10 mouse cellular contexts compared by ENCODE assay signal in genomic region chr5:114065161-114065560, GRCm38 (mm10). TPM values are rescaled to one million over a fixed set of nuclear protein-coding genes. Genes with fewer than 3 reads are reported as not detected.
DNase-seq lines count a peak whose midpoint lies in the region; ATAC-seq and TF ChIP-seq lines count a peak whose summit lies in the region.
"Had no signal": no experiment of that assay in that cellular context is flagged by ENCODE, and none has a peak within 500 bp of the region (broad histone marks: within the 10 kb centered on the region; RNA-seq: fewer than 3 reads in every experiment).

Gene Usp30, plus strand, starts transcription at chr5:114065461.

- no peak for ATAC-seq in intestine, embryonic 14.5 days (replicated peaks; ENCODE audit: low FRiP score, low TSS enrichment, low read depth)
- no peak for ATAC-seq in intestine, embryonic 16.5 days
- ATAC-seq in Patski, result no peak
- no peak for ATAC-seq in forebrain, embryonic 15.5 days (replicated peaks)
- ATAC-seq in limb, embryonic 13.5 days (ENCODE audit: low FRiP score, low read depth), result no peak

- H3K9me3 ChIP-seq in intestine, embryonic 14.5 days (ENCODE audit: control insufficient read depth, low read length), result no peaks in the 10 kb centered on the region
- no peaks in the 10 kb centered on the region for H3K9me3 ChIP-seq in intestine, embryonic 16.5 days (ENCODE audit: control insufficient read depth, low read length)
- H3K9me3 ChIP-seq in forebrain, embryonic 15.5 days, result no peaks in the 10 kb centered on the region
- H3K9me3 ChIP-seq in limb, embryonic 13.5 days, result no peaks in the 10 kb centered on the region
- H3K9me3 ChIP-seq: G1E; heart, embryonic 13.5 days had no signal

- H3K9ac ChIP-seq in intestine, embryonic 14.5 days (ENCODE audit: low read length), result no peak within 1 kb of the TSS
- H3K9ac ChIP-seq in intestine, embryonic 16.5 days (ENCODE audit: low read depth, low read length), result no peak within 1 kb of the TSS
- H3K9ac ChIP-seq in forebrain, embryonic 15.5 days (replicated peaks), result no peak within 1 kb of the TSS
- H3K9ac ChIP-seq in limb, embryonic 13.5 days, result no peak within 1 kb of the TSS
- H3K9ac ChIP-seq: heart, embryonic 13.5 days had no signal

- POLR2A ChIA-PET in Patski (lab: Charles Lee), result no interaction called here

- intact Hi-C loops in gastrocnemius, postnatal 14 days (cut with DNase I; ENCODE audit: low total_unique reads), result no loop called here

- no peak for DNase-seq in intestine, embryonic 14.5 days (ENCODE audit: low spot score)
- DNase-seq in Patski (ENCODE audit: low read depth, low spot score), result no peak
- DNase-seq in frontal cortex, postnatal 36 days (ENCODE audit: low spot score in 2 of 2), result no peak
- DNase-seq in gastrocnemius, postnatal 14 days, result no peak
- DNase-seq in T-cell, adult 2 months (ENCODE audit: low spot score), result no peak

- H3K4me1 ChIP-seq in intestine, embryonic 14.5 days (replicated peaks; ENCODE audit: control insufficient read depth, insufficient read depth, low read length), result no peaks in the 10 kb centered on the region
- H3K4me1 ChIP-seq in intestine, embryonic 16.5 days (ENCODE audit: control insufficient read depth, insufficient read depth, low read length), result no peaks in the 10 kb centered on the region
- no peaks in the 10 kb centered on the region for H3K4me1 ChIP-seq in forebrain, embryonic 15.5 days
- no peaks in the 10 kb centered on the region for H3K4me1 ChIP-seq in limb, embryonic 13.5 days
- H3K4me1 ChIP-seq: heart, embryonic 13.5 days had no signal

- no peaks in the 10 kb centered on the region for H3K36me3 ChIP-seq in intestine, embryonic 14.5 days (ENCODE audit: control insufficient read depth, insufficient read depth, low read length)
- no peaks in the 10 kb centered on the region for H3K36me3 ChIP-seq in intestine, embryonic 16.5 days (ENCODE audit: control insufficient read depth, insufficient read depth, low read length)
- peaks cover 16% of the 10 kb centered on the region for H3K36me3 ChIP-seq in forebrain, embryonic 15.5 days
- no peaks in the 10 kb centered on the region for H3K36me3 ChIP-seq in limb, embryonic 13.5 days
- H3K36me3 ChIP-seq: G1E; heart, embryonic 13.5 days had no signal

- CTCF ChIA-PET in Patski (lab: Charles Lee), result interaction anchor here (1.3 kb wide), 1 partner anchor 13 kb away, joined by 3 read pairs; no protein-coding TSS in a partner anchor

- no peak within 1 kb of the TSS for H3K4me2 ChIP-seq in intestine, embryonic 14.5 days (ENCODE audit: low read length)
- no peak within 1 kb of the TSS for H3K4me2 ChIP-seq in intestine, embryonic 16.5 days (ENCODE audit: low read depth, low read length)
- H3K4me2 ChIP-seq in forebrain, embryonic 15.5 days (replicated peaks), result no peak within 1 kb of the TSS
- H3K4me2 ChIP-seq in limb, embryonic 13.5 days (replicated peaks), result no peak within 1 kb of the TSS
- H3K4me2 ChIP-seq: heart, embryonic 13.5 days had no signal

- WGBS in intestine, embryonic 14.5 days, result 93% methylated on average over 6 of the region's 6 CpGs
- 91% methylated on average over 6 of the region's 6 CpGs for WGBS in intestine, embryonic 16.5 days
- 94% methylated on average over 6 of the region's 6 CpGs for WGBS in forebrain, embryonic 15.5 days
- 94% methylated on average over 6 of the region's 6 CpGs for WGBS in limb, embryonic 13.5 days

- no peak within 1 kb of the TSS for H3K27ac ChIP-seq in intestine, embryonic 14.5 days (ENCODE audit: low read depth)
- no peak within 1 kb of the TSS for H3K27ac ChIP-seq in intestine, embryonic 16.5 days (ENCODE audit: low read length)
- no peak within 1 kb of the TSS for H3K27ac ChIP-seq in forebrain, embryonic 15.5 days (replicated peaks)
- H3K27ac ChIP-seq in limb, embryonic 13.5 days, result no peak within 1 kb of the TSS
- H3K27ac ChIP-seq: heart, embryonic 13.5 days had no signal

- in situ Hi-C loops in Patski (cut with MboI; ENCODE audit: low pct_unique_long_range_greater_than_20kb), result no loop called here

- no peaks in the 10 kb centered on the region for H3K27me3 ChIP-seq in intestine, embryonic 14.5 days (replicated peaks; ENCODE audit: control insufficient read depth, insufficient read depth, low read length)
- no peaks in the 10 kb centered on the region for H3K27me3 ChIP-seq in intestine, embryonic 16.5 days (replicated peaks; ENCODE audit: control insufficient read depth, insufficient read depth, low read length)
- H3K27me3 ChIP-seq in Patski, result no peaks in the 10 kb centered on the region
- H3K27me3 ChIP-seq in forebrain, embryonic 15.5 days, result no peaks in the 10 kb centered on the region
- H3K27me3 ChIP-seq in limb, embryonic 13.5 days, result no peaks in the 10 kb centered on the region
- H3K27me3 ChIP-seq: heart, embryonic 13.5 days had no signal

- H3K4me3 ChIP-seq in intestine, embryonic 14.5 days (ENCODE audit: low read depth, low read length), result no peak within 1 kb of the TSS
- no peak within 1 kb of the TSS for H3K4me3 ChIP-seq in intestine, embryonic 16.5 days (ENCODE audit: low read length)
- H3K4me3 ChIP-seq in forebrain, embryonic 15.5 days, result no peak within 1 kb of the TSS
- no peak within 1 kb of the TSS for H3K4me3 ChIP-seq in limb, embryonic 13.5 days
- H3K4me3 ChIP-seq: heart, embryonic 13.5 days had no signal

- no peak for TF ChIP-seq CTCF in Patski (IDR thresholded peaks at IDR 0.05)

RNA-seq across cellular contexts. Expression of gene Usp30, which starts in this region (rescaled TPM):
- 10.1 and 11.4 TPM in 2 replicates for polyA plus RNA-seq in intestine, embryonic 14.5 days (2014; fragmentation: Nextera tagmentation; extraction: Ambion mirVana)
- polyA plus RNA-seq in intestine, embryonic 16.5 days (2015; fragmentation: Nextera tagmentation; extraction: Ambion mirVana), result 9.1 and 9.3 TPM in 2 replicates
- 36.2 TPM for polyA plus RNA-seq in Patski (2021)
- 18.4 and 20.4 TPM in 2 replicates for polyA plus RNA-seq in forebrain, embryonic 15.5 days (2015; fragmentation: Nextera tagmentation; extraction: Ambion mirVana)
- polyA plus RNA-seq in limb, embryonic 13.5 days (2015; fragmentation: Nextera tagmentation; extraction: Ambion mirVana), result 15.2 and 15.7 TPM in 2 replicates
- total RNA-seq in gastrocnemius, postnatal 14 days (2021), result 1 to 10 TPM; 7.2 to 7.8 TPM
